Mouse (Mus musculus) limb, embryonic 14.5 days (tissue): Measurements from ENCODE around the gene Rnps1. TPM values are rescaled to one million over a fixed set of nuclear protein-coding genes. Genes with fewer than 3 reads are reported as not detected.

Source experiments
- ATAC-seq: fragments of 200-750 bp; cut with Nextera tagmentation; 2 replicates; pipeline ENCODE4 v1.8.0; 2017; ENCODE audit warnings: low read depth, moderate number of reproducible peaks, moderate TSS enrichment; ENCODE audit not compliant: low FRiP score
- DNase-seq: peaks from one replicate; pipeline ENCODE4 v3.0.0-alpha.2; 2015; ENCODE audit warnings: low spot score
- H3K27ac ChIP-seq: fragments of 300-500 bp; sonication (generic); replicated peaks from 2 replicates; pipeline ENCODE4 v1.5.1; 2014; ENCODE audit warnings: low read depth, mild to moderate bottlenecking, low read length, moderate library complexity, mixed read lengths
- H3K27me3 ChIP-seq: fragments of 300-500 bp; sonication (generic); 2 replicates; pipeline ENCODE4 v1.6.1; 2014; ENCODE audit warnings: low read length, mixed read lengths; ENCODE audit not compliant: control insufficient read depth, insufficient read depth
- H3K36me3 ChIP-seq: fragments of 300-500 bp; sonication (generic); 2 replicates; pipeline ENCODE4 v1.6.1; 2014; ENCODE audit warnings: mild to moderate bottlenecking, low read length, moderate library complexity, mixed read lengths; ENCODE audit not compliant: control insufficient read depth, insufficient read depth
- H3K4me1 ChIP-seq: fragments of 300-500 bp; sonication (generic); 2 replicates; pipeline ENCODE4 v1.6.1; 2014; ENCODE audit warnings: antibody characterized with exemption, low read length, mixed read lengths; ENCODE audit not compliant: control insufficient read depth, insufficient read depth
- H3K4me2 ChIP-seq: fragments of 300-500 bp; sonication (generic); replicated peaks from 2 replicates; pipeline ENCODE4 v1.6.1; 2014; ENCODE audit warnings: low read depth, mild to moderate bottlenecking, low read length, moderate library complexity; ENCODE audit not compliant: severe bottlenecking
- H3K4me3 ChIP-seq: fragments of 300-500 bp; sonication (generic); replicated peaks from 2 replicates; pipeline ENCODE4 v1.5.1; 2014; ENCODE audit warnings: low read length
- H3K9ac ChIP-seq: fragments of 300-500 bp; sonication (generic); 2 replicates; pipeline ENCODE4 v1.6.1; 2014; ENCODE audit warnings: mild to moderate bottlenecking, low read depth, low read length, moderate library complexity; ENCODE audit not compliant: severe bottlenecking
- H3K9me3 ChIP-seq: fragments of 300-500 bp; sonication (generic); 2 replicates; pipeline ENCODE4 v1.6.1; 2016; ENCODE audit warnings: low read length; ENCODE audit not compliant: control insufficient read depth
- POLR2A ChIP-seq: fragments of 200-500 bp; IDR thresholded peaks from 2 replicates; pipeline ENCODE4 v1.8.0; 2012; ENCODE audit warnings: inconsistent platforms, mild to moderate bottlenecking, moderate library complexity, borderline replicate concordance; ENCODE audit not compliant: insufficient read depth, insufficient read length; ENCODE audit errors: extremely low read depth
- WGBS: fragments of 180-500 bp; shearing (Covaris S2); extraction: QIAGEN DNeasy Blood & Tissue Kit; methylation state at CpG from one replicate; pipeline ENCODE4 v1.1.7; 2014; 5-methylcytosine and 5-hydroxymethylcytosine counted together
- polyA plus RNA-seq, 2 experiments: library from polyadenylated mRNA; depleted of rRNA in 1 of 2; stranded (reverse) in 1 of 2; unstranded in 1 of 2; fragments of >200 nt; fragmentation: Nextera tagmentation in 1 of 2; extraction: Ambion mirVana in 1 of 2; gene quantifications; 2 replicates each; pipeline versions ENCODE4 v1.2.1 to v1.2.3; 2012 to 2014

Rnps1 gene
- polyA plus RNA-seq, 2 experiments, result 236 to 333 TPM

- Histone ChIP-seq H3K4me1 (peaks cover 15% of the 10 kb centered on the region), H3K9ac (peak overlapping the region; percentile 84), H3K36me3 (peaks cover 36% of the 10 kb centered on the region), H3K9me3 (no peaks in the 10 kb centered on the region), H3K27me3 (no peaks in the 10 kb centered on the region), H3K27ac (peak overlapping the region; percentile 96), H3K4me2 (peak overlapping the region; percentile 59), H3K4me3 (peak overlapping the region; percentile 69)
- DNase-seq (peak; percentile 50), ATAC-seq (no peak)
- no peak for TF ChIP-seq POLR2A
- 3% methylated on average over 8 of the region's 8 CpGs for WGBS
These were observed 12.8 kb downstream of the Rnps1 start for GRCm38 (mm10) chr17:24427170-24427557.

- H3K27me3 ChIP-seq, result no peaks in the 10 kb centered on the region
- TF ChIP-seq POLR2A, result no peak
- H3K36me3 ChIP-seq, result peaks cover 28% of the 10 kb centered on the region
- 81% methylated on average over 14 of the region's 14 CpGs for WGBS
- no peak overlapping the region for H3K4me2 ChIP-seq
- H3K9ac ChIP-seq, result no peak overlapping the region
- no peak overlapping the region for H3K27ac ChIP-seq
- ATAC-seq, result no peak
- peaks cover 15% of the 10 kb centered on the region for H3K4me1 ChIP-seq
- H3K9me3 ChIP-seq, result no peaks in the 10 kb centered on the region
- DNase-seq, result no peak
- no peak overlapping the region for H3K4me3 ChIP-seq
These were observed 15.0 kb downstream of the Rnps1 start for GRCm38 (mm10) chr17:24429201-24429983.

DNA sequence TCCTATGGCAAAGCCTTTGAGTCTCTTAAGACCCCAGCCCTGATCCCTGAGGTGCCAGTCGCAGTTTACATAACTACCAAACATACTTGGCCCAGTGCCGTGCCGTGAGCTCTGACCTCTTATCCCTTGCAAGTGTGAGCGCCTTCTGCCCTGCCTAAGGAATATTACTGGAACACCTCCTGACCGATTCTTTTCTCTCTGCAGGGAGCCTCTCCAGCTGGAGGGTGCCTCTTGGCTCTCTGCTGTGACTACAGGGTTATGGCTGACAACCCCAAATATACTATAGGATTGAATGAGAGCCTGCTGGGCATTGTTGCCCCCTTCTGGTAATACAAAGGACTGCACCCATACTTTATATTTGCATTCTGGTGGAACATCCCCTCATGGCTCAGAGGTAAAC lies 22.7 kb downstream of the Rnps1 start:
- H3K27me3 ChIP-seq, result no peaks in the 10 kb centered on the region
- peaks cover 72% of the 10 kb centered on the region for H3K36me3 ChIP-seq
- H3K9me3 ChIP-seq, result no peaks in the 10 kb centered on the region
- no peak overlapping the region for H3K4me2 ChIP-seq
- ATAC-seq (peak; percentile 68; the same call in 1 of the 2 replicates), DNase-seq (peak; percentile 65)
- H3K9ac ChIP-seq, result no peak overlapping the region
- H3K27ac ChIP-seq, result no peak overlapping the region
- no peak overlapping the region for H3K4me3 ChIP-seq
- no peaks in the 10 kb centered on the region for H3K4me1 ChIP-seq
- WGBS, result 71% methylated on average over 5 of the region's 5 CpGs
- TF ChIP-seq POLR2A, result no peak

GRCm38 (mm10) chr17:24440377-24440776 lies 26.0 kb downstream of the Rnps1 start:
- Histone ChIP-seq H3K4me3 (no peak overlapping the region), H3K27ac (no peak overlapping the region), H3K36me3 (peaks cover 81% of the 10 kb centered on the region), H3K9ac (no peak overlapping the region), H3K4me2 (no peak overlapping the region), H3K9me3 (no peaks in the 10 kb centered on the region), H3K4me1 (no peaks in the 10 kb centered on the region), H3K27me3 (no peaks in the 10 kb centered on the region)
- no peak for DNase-seq
- no peak for TF ChIP-seq POLR2A
- ATAC-seq, result no peak
- WGBS, result 92% methylated on average over 8 of the region's 8 CpGs

DNA sequence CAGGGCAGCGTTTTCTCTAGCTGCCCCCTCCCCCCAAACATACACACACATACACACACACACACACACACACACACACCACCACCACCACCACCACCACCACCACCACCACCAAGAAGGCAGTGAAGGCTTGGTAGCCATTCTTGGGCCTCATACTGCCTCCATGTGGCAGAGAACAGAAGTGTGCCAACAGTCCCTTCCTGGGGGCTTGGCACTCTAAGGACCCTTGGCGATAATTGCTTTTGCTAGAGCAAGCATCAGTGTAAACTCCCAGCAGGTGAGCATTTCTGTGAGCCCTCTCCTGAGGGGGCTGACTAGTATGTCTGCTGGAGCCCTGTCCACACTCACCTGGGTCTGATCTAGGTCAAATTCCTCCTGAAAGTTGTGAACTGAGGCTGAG lies 26.8 kb downstream of the Rnps1 start:
- WGBS, result 75% methylated on average over 1 of the region's 2 CpGs
- Histone ChIP-seq H3K4me3 (no peak overlapping the region), H3K9me3 (no peaks in the 10 kb centered on the region), H3K4me1 (no peaks in the 10 kb centered on the region), H3K27ac (no peak overlapping the region), H3K9ac (no peak overlapping the region), H3K36me3 (peaks cover 83% of the 10 kb centered on the region), H3K27me3 (no peaks in the 10 kb centered on the region), H3K4me2 (no peak overlapping the region)
- ATAC-seq, result no peak
- TF ChIP-seq POLR2A, result no peak
- no peak for DNase-seq

- Histone ChIP-seq H3K27ac (no peak overlapping the region), H3K27me3 (no peaks in the 10 kb centered on the region), H3K4me1 (no peaks in the 10 kb centered on the region), H3K4me3 (no peak overlapping the region), H3K9me3 (no peaks in the 10 kb centered on the region), H3K4me2 (no peak overlapping the region), H3K36me3 (peaks cover 86% of the 10 kb centered on the region), H3K9ac (no peak overlapping the region)
- no peak for ATAC-seq
- TF ChIP-seq POLR2A, result no peak
- 85% methylated on average over 14 of the region's 14 CpGs for WGBS
- DNase-seq, result no peak
These were observed 27.7 kb downstream of the Rnps1 start for GRCm38 (mm10) chr17:24442107-24442506.
